Mouse (Mus musculus) neural tube, embryonic 12.5 days (tissue): ENCODE measurements around the gene Nxpe3. TPM values are rescaled to one million over a fixed set of nuclear protein-coding genes. Genes with fewer than 3 reads are reported as not detected.

ENCODE experiments used
- ATAC-seq: fragments of 200-750 bp; cut with Nextera tagmentation; 2 replicates; pipeline ENCODE4 v1.8.0; 2017; ENCODE audit warnings: low read depth, mild to moderate bottlenecking, moderate TSS enrichment, moderate library complexity; ENCODE audit not compliant: low FRiP score
- H3K27ac ChIP-seq: fragments of 300-500 bp; sonication (generic); 2 replicates; pipeline ENCODE4 v1.5.1; 2016
- H3K27me3 ChIP-seq: fragments of 300-500 bp; sonication (generic); replicated peaks from 2 replicates; pipeline ENCODE4 v1.6.1; 2016; ENCODE audit warnings: mild to moderate bottlenecking
- H3K36me3 ChIP-seq: fragments of 300-500 bp; sonication (generic); 2 replicates; pipeline ENCODE4 v1.6.1; 2016; ENCODE audit warnings: mild to moderate bottlenecking
- H3K4me1 ChIP-seq: fragments of 300-500 bp; sonication (generic); 2 replicates; pipeline ENCODE4 v1.6.1; 2016
- H3K4me2 ChIP-seq: fragments of 300-500 bp; sonication (generic); replicated peaks from 2 replicates; pipeline ENCODE4 v1.6.1; 2016; ENCODE audit warnings: mild to moderate bottlenecking
- H3K4me3 ChIP-seq: fragments of 300-500 bp; sonication (generic); 2 replicates; pipeline ENCODE4 v1.5.1; 2016
- H3K9ac ChIP-seq: fragments of 300-500 bp; sonication (generic); 2 replicates; pipeline ENCODE4 v1.6.1; 2016; ENCODE audit warnings: mild to moderate bottlenecking
- H3K9me3 ChIP-seq: fragments of 300-500 bp; sonication (generic); 2 replicates; pipeline ENCODE4 v1.6.1; 2016; ENCODE audit warnings: mild to moderate bottlenecking
- WGBS: fragments of 180-500 bp; shearing (Covaris S2); methylation state at CpG from one replicate; pipeline ENCODE4 v1.1.7; 2016; 5-methylcytosine and 5-hydroxymethylcytosine counted together
- polyA plus RNA-seq: library from polyadenylated mRNA; unstranded; fragments of >200 nt; fragmentation: Nextera tagmentation; extraction: Ambion mirVana; gene quantifications from 2 replicates; pipeline ENCODE4 v1.2.1, GENCODE M21; 2016

Gene Nxpe3
- polyA plus RNA-seq, 1 experiment from 2014 or later: 0.96 TPM

DNA sequence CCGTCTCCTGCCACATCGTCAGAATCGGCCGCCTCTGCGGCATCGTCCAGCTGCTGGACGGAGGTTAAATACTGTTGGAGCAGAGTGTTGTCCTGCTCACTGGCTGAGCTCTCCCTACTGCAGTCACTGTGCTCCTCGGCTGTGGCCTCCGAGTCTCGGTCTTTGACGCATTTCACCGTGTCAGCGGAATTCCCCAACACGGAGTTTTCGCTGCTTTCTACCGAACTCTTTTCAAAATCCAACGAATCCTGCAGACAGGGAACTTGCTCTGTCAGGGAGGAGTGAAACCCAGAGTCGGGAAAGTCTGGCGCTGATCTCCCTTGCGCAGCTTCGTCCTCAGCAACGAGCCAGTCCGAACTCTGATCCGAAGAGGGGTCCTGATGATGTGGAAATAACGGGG, 10.3 kb upstream of the Nxpe3 start:
- no peaks in the 10 kb centered on the region for H3K9me3 ChIP-seq
- no peaks in the 10 kb centered on the region for H3K4me1 ChIP-seq
- 94% methylated on average over 25 of the region's 25 CpGs for WGBS
- no peak overlapping the region for H3K27ac ChIP-seq
- peaks cover 34% of the 10 kb centered on the region for H3K36me3 ChIP-seq
- H3K4me2 ChIP-seq: no peak overlapping the region
- no peaks in the 10 kb centered on the region for H3K27me3 ChIP-seq
- H3K4me3 ChIP-seq: no peak overlapping the region
- no peak overlapping the region for H3K9ac ChIP-seq
- no peak for ATAC-seq

DNA sequence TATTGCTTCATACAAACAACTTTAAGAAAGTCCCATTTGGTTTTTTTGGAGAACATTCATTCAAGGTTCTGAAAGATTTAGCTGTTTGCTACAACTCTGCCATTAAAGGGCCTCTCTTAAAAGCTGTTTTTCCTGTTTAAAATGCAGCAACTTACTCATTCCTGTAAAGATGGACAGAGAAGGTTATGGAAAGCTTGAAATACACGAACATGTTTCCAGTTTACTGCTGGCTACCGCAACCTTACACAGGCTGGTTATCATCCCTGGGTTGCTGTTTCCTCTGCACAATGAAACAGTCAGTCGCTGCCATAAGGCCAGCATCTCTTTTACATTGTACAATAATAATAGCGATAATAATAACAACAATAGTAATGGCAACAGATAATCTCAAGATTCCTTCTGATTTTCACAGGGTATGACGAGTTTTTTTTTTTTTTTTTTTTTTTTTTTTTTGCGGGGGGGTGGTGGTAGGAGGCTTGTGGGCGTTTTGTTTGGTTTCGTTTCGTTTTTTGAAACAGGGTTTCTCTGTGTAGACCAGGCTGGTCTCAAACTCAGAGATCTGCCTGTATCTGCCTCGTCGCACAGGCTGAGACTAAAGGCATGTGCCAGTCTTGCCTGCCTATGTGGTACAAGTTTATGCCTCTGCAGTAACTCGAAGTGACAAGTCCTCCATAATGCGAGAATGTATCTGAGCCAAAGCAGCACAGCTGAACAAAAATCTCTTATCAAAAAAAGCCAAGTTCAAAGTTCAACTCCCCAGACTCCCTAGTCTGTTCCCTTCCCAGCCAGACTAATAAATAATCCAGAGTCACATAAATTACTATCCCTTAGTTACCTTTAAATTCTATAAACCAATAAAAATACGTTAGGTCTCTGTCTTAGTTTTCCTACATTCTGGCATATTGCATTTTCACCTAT, 7.0 kb upstream of the Nxpe3 start:
- ATAC-seq: no peak
- no peaks in the 10 kb centered on the region for H3K4me1 ChIP-seq

DNA sequence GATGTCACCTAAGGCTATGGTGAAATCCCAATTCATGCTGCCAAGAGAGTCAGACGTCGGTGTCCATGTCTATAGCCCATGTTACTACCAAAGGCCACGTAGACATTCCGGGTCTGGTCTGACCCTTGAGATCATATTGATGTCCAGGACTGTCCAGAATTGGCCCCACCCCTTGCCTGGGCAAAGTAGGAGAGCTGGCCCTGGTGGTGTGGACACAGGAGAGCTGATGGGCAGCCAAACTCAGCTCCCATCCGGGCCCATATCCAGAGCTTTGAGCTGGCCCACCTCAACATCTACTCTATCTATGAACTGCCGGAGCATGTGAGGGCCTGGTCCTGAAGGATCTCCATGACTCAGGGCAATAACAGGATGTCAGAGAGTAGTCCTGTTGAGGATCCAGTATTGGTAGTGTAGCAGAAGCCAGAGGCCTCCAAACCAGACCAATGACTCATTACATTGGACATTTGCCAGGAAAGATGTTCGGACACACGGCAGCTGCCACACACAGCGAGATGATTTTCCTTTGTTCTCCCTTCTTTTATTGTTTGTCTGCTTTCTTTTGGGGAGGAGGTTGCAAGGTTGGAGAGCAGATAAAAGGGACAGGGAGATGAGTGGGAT, 3.4 kb upstream of the Nxpe3 start:
- Histone ChIP-seq H3K4me2 (no peak overlapping the region), H3K4me3 (no peak overlapping the region), H3K27me3 (no peaks in the 10 kb centered on the region), H3K9ac (no peak overlapping the region), H3K4me1 (peaks cover 5% of the 10 kb centered on the region), H3K36me3 (peaks cover 2% of the 10 kb centered on the region; the same call in 1 of the 2 replicates), H3K9me3 (no peaks in the 10 kb centered on the region), H3K27ac (no peak overlapping the region)
- ATAC-seq: no peak
- WGBS: 81% methylated on average over 9 of the region's 9 CpGs

More for the DNA sequence above, 7.0 kb upstream of the Nxpe3 start:
- Histone ChIP-seq H3K9ac (no peak overlapping the region), H3K27ac (no peak overlapping the region), H3K36me3 (peaks cover 26% of the 10 kb centered on the region), H3K4me3 (no peak overlapping the region), H3K27me3 (no peaks in the 10 kb centered on the region), H3K4me2 (no peak overlapping the region), H3K9me3 (no peaks in the 10 kb centered on the region)
- WGBS: 89% methylated on average over 14 of the region's 14 CpGs

DNA sequence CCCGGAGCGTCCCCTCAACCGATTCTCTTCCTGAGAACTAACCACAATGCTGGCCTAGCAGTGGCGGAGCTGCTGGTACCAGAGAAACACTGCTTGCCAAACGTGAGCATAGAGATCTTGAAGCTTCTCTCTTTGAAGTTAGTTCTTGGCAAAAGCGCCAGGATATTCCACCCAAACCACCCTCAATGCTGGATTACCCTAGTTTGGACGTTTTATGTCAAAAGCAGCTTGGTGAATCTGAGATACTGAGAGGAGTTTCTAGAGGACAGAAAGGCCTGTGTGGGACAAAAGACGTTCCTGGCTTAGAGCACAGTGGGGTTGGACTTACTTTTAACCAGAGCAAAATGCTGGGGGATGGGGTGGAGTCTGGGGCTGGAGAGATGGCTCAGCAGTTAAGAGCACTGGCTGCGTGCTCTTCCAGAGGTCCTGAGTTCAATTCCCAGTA, 588 bp upstream of the Nxpe3 start:
- no peaks in the 10 kb centered on the region for H3K9me3 ChIP-seq
- H3K4me3 ChIP-seq: peak overlapping the region; percentile 70
- H3K9ac ChIP-seq: peak overlapping the region; percentile 76
- peak; percentile 43; the same call in 1 of the 2 replicates for ATAC-seq
- H3K27me3 ChIP-seq: no peaks in the 10 kb centered on the region
- H3K36me3 ChIP-seq: peaks cover 2% of the 10 kb centered on the region; the same call in 1 of the 2 replicates
- H3K4me2 ChIP-seq: peak overlapping the region; percentile 85
- H3K27ac ChIP-seq: peak overlapping the region; percentile 68; the same call in 1 of the 2 replicates
- H3K4me1 ChIP-seq: peaks cover 5% of the 10 kb centered on the region
- 4% methylated on average over 9 of the region's 9 CpGs for WGBS

DNA sequence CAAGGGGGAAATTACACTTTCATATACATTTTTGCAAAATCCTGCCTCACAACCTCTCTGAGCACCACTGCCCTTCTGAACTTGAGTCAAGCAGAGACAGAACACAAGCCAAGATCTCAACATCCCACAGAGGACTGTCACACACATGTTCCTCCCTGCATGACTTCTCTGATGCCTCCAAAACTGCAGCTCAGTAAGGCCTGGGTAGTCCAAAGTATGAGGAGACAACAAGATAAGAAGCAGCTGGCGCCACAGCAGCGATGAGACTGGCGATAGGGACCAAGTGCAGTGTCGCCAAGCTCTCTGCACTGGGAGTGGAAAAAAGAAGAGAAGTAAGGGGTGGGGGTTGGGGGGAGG, 571 bp downstream of the Nxpe3 start:
- peak overlapping the region; percentile 70 for H3K4me3 ChIP-seq
- peaks cover 5% of the 10 kb centered on the region for H3K4me1 ChIP-seq
- ATAC-seq: no peak
- peak overlapping the region; percentile 76 for H3K9ac ChIP-seq
- no peaks in the 10 kb centered on the region for H3K27me3 ChIP-seq
- H3K9me3 ChIP-seq: no peaks in the 10 kb centered on the region
- H3K27ac ChIP-seq: 0 out of 2 replicates have a peak overlapping the region, but pooled peaks have one; percentile 68
- 0% methylated on average over 4 of the region's 4 CpGs for WGBS
- H3K36me3 ChIP-seq: no peaks in the 10 kb centered on the region
- H3K4me2 ChIP-seq: peak overlapping the region; percentile 85

DNA sequence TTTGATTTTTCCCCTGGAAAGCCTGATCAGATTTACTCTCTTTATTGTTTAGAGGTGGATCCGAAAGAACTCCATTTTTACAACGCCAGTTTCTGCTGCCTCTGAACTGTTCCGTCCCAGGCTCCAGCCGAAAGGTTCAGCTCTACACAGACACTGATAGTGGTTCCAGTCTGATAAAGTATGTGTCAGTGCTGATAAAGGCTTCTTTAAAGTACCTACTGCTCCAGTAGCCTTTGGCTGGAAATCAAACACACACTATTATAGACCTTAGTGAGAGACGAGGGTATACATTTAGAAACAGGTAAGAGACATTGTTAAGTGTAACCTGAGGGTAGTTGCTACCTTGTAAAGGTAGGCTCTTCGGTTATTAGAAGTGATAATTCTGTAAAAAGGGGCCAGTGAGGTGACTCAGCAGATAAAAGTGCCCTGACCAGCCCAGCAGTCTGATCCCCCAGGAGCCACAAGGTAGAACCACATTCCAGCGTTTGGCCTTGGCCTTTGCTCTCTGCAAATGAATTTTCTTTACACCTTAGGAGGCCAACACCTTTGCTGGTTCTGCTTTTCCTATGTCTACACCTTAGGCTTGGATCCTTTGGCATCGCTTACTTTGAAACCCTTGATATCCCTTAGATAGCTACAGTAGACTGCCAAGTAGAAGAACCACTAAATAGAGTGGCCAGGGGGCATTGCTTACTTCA, 1.5 kb downstream of the Nxpe3 start:
- Histone ChIP-seq H3K27me3 (no peaks in the 10 kb centered on the region), H3K36me3 (no peaks in the 10 kb centered on the region), H3K4me3 (no peak overlapping the region), H3K9ac (no peak overlapping the region), H3K4me1 (peaks cover 5% of the 10 kb centered on the region), H3K27ac (no peak overlapping the region), H3K4me2 (peak overlapping the region; percentile 85; the same call in 1 of the 2 replicates), H3K9me3 (no peaks in the 10 kb centered on the region)
- ATAC-seq: no peak
- 89% methylated on average over 8 of the region's 8 CpGs for WGBS

DNA sequence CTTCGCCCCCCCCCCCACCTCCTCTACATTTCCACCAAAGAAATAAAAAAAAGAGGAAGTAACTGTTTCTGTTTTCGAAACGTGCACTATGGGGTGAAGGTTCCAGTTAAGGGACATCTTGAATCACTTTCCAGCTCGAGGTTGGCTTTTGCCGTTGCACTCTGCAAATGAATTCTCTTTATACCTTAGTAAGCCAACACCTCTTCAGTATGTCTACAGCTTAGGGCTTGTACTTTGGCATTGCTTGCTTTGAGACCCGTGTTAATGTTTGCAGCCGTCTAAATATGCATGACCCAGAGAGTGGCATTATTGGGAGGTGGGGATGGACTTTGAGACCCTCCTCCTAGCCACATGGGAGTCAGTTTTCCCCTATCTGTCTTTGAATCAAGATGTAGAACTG, 2.6 kb downstream of the Nxpe3 start:
- Histone ChIP-seq H3K27me3 (no peaks in the 10 kb centered on the region), H3K9ac (no peak overlapping the region), H3K36me3 (no peaks in the 10 kb centered on the region; the same call in 1 of the 2 replicates), H3K4me1 (peaks cover 5% of the 10 kb centered on the region), H3K27ac (no peak overlapping the region), H3K4me3 (no peak overlapping the region), H3K4me2 (no peak overlapping the region), H3K9me3 (no peaks in the 10 kb centered on the region)
- 76% methylated on average over 7 of the region's 7 CpGs for WGBS
- no peak for ATAC-seq

DNA sequence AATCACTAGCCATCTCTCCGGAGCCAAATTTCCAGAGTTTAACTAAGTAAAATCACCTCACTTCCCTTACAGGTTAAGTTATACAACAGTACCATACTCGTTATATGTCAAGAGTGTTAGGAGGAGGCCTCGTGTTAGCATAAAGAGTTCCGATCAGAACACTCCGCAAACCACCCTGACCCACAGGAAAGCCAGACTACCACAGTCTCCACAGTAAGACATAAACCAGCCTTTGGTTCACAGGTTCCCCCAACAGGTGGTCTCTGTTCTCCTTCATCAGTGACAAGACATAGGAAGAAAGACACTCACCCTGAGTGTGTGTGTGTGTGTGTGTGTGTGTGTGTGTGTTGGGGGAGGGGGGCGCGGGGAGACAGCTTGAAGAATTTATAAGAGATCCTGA, 3.7 kb downstream of the Nxpe3 start:
- Histone ChIP-seq H3K4me3 (no peak overlapping the region), H3K9me3 (no peaks in the 10 kb centered on the region), H3K27me3 (no peaks in the 10 kb centered on the region), H3K9ac (no peak overlapping the region), H3K27ac (no peak overlapping the region), H3K4me2 (no peak overlapping the region), H3K36me3 (no peaks in the 10 kb centered on the region; the same call in 1 of the 2 replicates), H3K4me1 (peaks cover 5% of the 10 kb centered on the region)
- WGBS: 97% methylated on average over 7 of the region's 7 CpGs
- ATAC-seq: no peak

DNA sequence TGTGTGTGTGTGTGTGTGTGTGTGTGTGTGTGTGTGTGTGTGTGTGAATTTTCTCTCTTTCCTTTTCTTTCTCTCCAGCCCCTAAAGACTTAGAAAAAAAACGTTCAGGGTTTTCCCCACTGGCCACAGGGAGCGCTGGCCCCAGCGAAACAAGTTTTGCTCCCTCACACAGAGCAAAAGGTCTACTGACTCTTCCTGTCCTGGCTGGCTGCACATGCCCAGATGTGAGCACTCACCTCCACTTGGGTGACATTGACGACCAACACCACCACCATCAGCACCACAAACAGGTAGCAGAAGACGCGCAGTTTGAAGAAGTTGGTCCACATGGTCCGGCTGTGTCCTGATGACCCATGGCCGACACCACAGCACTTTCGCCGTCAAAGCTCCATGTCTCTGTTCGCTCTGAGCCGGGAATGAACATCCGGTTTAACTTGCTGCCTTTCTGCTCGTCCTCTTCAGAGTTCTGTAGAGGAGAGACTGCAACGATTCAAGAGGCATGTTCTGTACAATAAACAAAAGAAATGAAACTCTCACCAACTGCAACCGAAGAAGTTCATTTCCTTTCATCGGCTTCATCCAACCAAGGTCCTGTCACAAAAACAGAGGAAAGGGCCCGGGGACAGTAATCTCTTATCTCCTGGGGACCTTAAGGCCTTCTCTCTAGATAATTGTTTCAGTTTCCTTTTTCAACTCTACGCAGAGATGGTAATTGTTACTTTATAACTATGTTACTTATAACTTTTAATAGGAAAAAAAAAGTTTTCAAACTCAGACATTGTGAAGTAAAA, 4.5 kb downstream of the Nxpe3 start:
- 92% methylated on average over 19 of the region's 19 CpGs for WGBS
- Histone ChIP-seq H3K4me1 (peaks cover 5% of the 10 kb centered on the region), H3K27ac (no peak overlapping the region), H3K4me3 (no peak overlapping the region), H3K9me3 (no peaks in the 10 kb centered on the region), H3K9ac (no peak overlapping the region), H3K27me3 (no peaks in the 10 kb centered on the region), H3K36me3 (no peaks in the 10 kb centered on the region; the same call in 1 of the 2 replicates), H3K4me2 (no peak overlapping the region)
- ATAC-seq: no peak

DNA sequence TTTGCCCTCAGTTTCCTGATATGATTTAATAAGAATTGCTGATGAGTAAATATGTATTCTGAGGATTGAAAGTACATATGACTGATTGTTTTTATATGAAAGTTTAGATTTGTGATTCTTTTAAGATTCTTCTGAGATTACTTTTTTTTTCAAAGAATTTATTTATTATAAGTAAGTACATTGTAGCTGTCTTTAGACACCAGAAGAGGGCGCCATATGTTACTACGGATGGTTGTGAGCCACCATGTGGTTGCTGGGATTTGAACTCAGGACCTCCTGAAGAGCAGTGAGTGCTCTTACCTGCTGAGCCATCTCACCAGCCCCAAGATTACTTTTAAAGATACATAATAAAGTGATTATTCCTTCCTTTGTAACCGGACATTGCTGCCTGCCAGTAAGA, 5.6 kb downstream of the Nxpe3 start:
- no peak for ATAC-seq
- 83% methylated on average over 3 of the region's 3 CpGs for WGBS

DNA sequence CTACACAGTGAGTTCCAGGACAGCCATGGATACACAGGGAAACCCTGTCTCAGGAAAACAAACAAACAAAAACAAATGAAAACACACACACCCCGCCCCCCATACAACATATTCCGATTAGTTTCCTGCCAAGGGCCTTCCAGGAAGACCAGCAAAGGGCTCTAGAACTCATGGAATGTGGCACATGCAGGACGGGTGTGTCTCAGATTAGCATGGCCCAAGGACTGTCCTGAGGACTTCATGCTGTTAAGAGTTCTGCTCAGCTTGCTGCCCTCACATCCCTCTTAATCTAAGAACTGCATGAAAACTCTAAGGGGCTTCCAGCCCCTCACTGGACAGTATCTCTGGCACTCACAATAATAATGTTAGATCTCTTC, 6.5 kb downstream of the Nxpe3 start:
- 86% methylated on average over 3 of the region's 3 CpGs for WGBS
- ATAC-seq: no peak
- no peaks in the 10 kb centered on the region for H3K4me1 ChIP-seq

More for the DNA sequence above, 5.6 kb downstream of the Nxpe3 start:
- Histone ChIP-seq H3K27me3 (no peaks in the 10 kb centered on the region), H3K4me3 (no peak overlapping the region), H3K4me1 (peaks cover 4% of the 10 kb centered on the region), H3K36me3 (no peaks in the 10 kb centered on the region; the same call in 1 of the 2 replicates), H3K9ac (no peak overlapping the region), H3K27ac (no peak overlapping the region), H3K9me3 (no peaks in the 10 kb centered on the region), H3K4me2 (no peak overlapping the region)

More for the DNA sequence above, 6.5 kb downstream of the Nxpe3 start:
- Histone ChIP-seq H3K36me3 (no peaks in the 10 kb centered on the region; the same call in 1 of the 2 replicates), H3K27ac (no peak overlapping the region), H3K9me3 (no peaks in the 10 kb centered on the region), H3K27me3 (no peaks in the 10 kb centered on the region), H3K4me2 (no peak overlapping the region), H3K4me3 (no peak overlapping the region), H3K9ac (no peak overlapping the region)
